ENCODE assay signal across 12 mouse cellular contexts in genomic region chr19:38587559-38587958, GRCm38 (mm10).
DNase-seq lines count a peak whose midpoint lies in the region; ATAC-seq and TF ChIP-seq lines count a peak whose summit lies in the region.
"Had no signal": no experiment of that assay in that cellular context is flagged by ENCODE, and none has a peak within 500 bp of the region (broad histone marks: within the 10 kb centered on the region; RNA-seq: fewer than 3 reads in every experiment).

No protein-coding gene starts in this region.

- no peak overlapping the region for H3K9ac ChIP-seq in kidney, embryonic 14.5 days (ENCODE audit: low read depth, low read length)
- H3K9ac ChIP-seq: embryonic facial prominence, embryonic 12.5 days had no signal

- no peak overlapping the region for H3K4me2 ChIP-seq in kidney, embryonic 14.5 days (replicated peaks; ENCODE audit: low read depth, low read length)
- H3K4me2 ChIP-seq: embryonic facial prominence, embryonic 12.5 days had no signal

- peaks cover 5% of the 10 kb centered on the region; the same call in 1 of the 2 replicates for H3K4me1 ChIP-seq in kidney, embryonic 14.5 days (ENCODE audit: control insufficient read depth, insufficient read depth, low read length)
- H3K4me1 ChIP-seq in kidney, adult 2 months (ENCODE audit: control insufficient read depth, insufficient read depth, low read length), result no peaks in the 10 kb centered on the region
- H3K4me1 ChIP-seq: megakaryocyte, embryonic 14.5 days had no signal

- no peaks in the 10 kb centered on the region for H3K27me3 ChIP-seq in kidney, embryonic 14.5 days (ENCODE audit: control insufficient read depth, insufficient read depth, low read length)
- H3K27me3 ChIP-seq in kidney, adult 2 months (replicated peaks; ENCODE audit: control insufficient read depth, insufficient read depth, low read length), result no peaks in the 10 kb centered on the region
- H3K27me3 ChIP-seq: embryonic facial prominence, embryonic 12.5 days; megakaryocyte, embryonic 14.5 days had no signal

- H3K9me3 ChIP-seq in kidney, embryonic 14.5 days (ENCODE audit: control insufficient read depth, low read length), result no peaks in the 10 kb centered on the region
- H3K9me3 ChIP-seq: embryonic facial prominence, embryonic 12.5 days; G1E had no signal

- peak; percentile 56 for ATAC-seq in kidney, embryonic 14.5 days (ENCODE audit: low FRiP score, low TSS enrichment)
- ATAC-seq in hematopoietic stem cell, adult 5-6 weeks (replicated peaks in 1 of 2; ENCODE audit: insufficient read depth in 1 of 2, low FRiP score in 2 of 2, low TSS enrichment in 1 of 2, low read depth in 1 of 2, poor library complexity in 2 of 2, severe bottlenecking in 2 of 2), result peak; percentile 92 to 93
- no peak for ATAC-seq in erythroid progenitor cell, adult 5-6 weeks (replicated peaks; ENCODE audit: low FRiP score, poor library complexity, severe bottlenecking)

- TF ChIP-seq POLR2A in kidney, adult 2 months (IDR thresholded peaks at IDR 0.05; ENCODE audit: low read depth, low read length), result no peak

- DNase-seq in kidney, adult 2 months, result no peak
- peak; percentile 64 for DNase-seq in 416B (ENCODE audit: low read depth)
- DNase-seq in MN1 (ENCODE audit: low spot score), result peak; percentile 28
- no peak for DNase-seq in natural killer cell, adult 2 months (ENCODE audit: low spot score in 2 of 2)
- DNase-seq: thymus, postnatal 25 days had no signal

- no peak for TF ChIP-seq CTCF in kidney, adult 2 months (conservative IDR thresholded peaks at IDR 0.05; ENCODE audit: insufficient read depth, insufficient read length, low read depth, low read length)

- WGBS in kidney, embryonic 14.5 days, result 59% methylated on average over 5 of the region's 5 CpGs
- 37% methylated on average over 5 of the region's 5 CpGs for WGBS in kidney, adult 2 months

- no peaks in the 10 kb centered on the region for H3K36me3 ChIP-seq in kidney, embryonic 14.5 days (ENCODE audit: control insufficient read depth, insufficient read depth, low read length)
- no peaks in the 10 kb centered on the region for H3K36me3 ChIP-seq in kidney, adult 2 months (ENCODE audit: control insufficient read depth, insufficient read depth, low read length)
- H3K36me3 ChIP-seq: embryonic facial prominence, embryonic 12.5 days; G1E had no signal

- no peak overlapping the region for H3K4me3 ChIP-seq in kidney, embryonic 14.5 days (ENCODE audit: low read length)
- H3K4me3 ChIP-seq in kidney, adult 2 months (ENCODE audit: insufficient read depth, low read depth, low read length), result no peak overlapping the region
- H3K4me3 ChIP-seq: embryonic facial prominence, embryonic 12.5 days; left cerebral cortex, adult 2 months; megakaryocyte, embryonic 14.5 days had no signal

- no peak overlapping the region for H3K27ac ChIP-seq in kidney, embryonic 14.5 days (ENCODE audit: low read depth, low read length)
- no peak overlapping the region for H3K27ac ChIP-seq in kidney, adult 2 months (ENCODE audit: insufficient read depth, low read depth, low read length)
- H3K27ac ChIP-seq: embryonic facial prominence, embryonic 12.5 days; left cerebral cortex, adult 2 months had no signal

Comparison
In these comparisons a context has a peak if more than half of its experiments do, and no peak if none do; other contexts are left out.
1. DNase-seq: peak in 416B (single experiment) and MN1 (single experiment); none in kidney, adult 2 months (single experiment) and natural killer cell, adult 2 months (0 of 2).